Mouse (Mus musculus) embryonic facial prominence, embryonic 12.5 days (tissue): ENCODE measurements around the gene Kif13a. TPM values are rescaled to one million over a fixed set of nuclear protein-coding genes. Genes with fewer than 3 reads are reported as not detected.

Experiments
- ATAC-seq: fragments of 200-750 bp; cut with Nextera tagmentation; 2 replicates; pipeline ENCODE4 v1.8.0; 2017; ENCODE audit not compliant: insufficient number of reproducible peaks, insufficient read depth, low FRiP score, low TSS enrichment
- H3K27ac ChIP-seq: fragments of 300-500 bp; sonication (generic); 2 replicates; pipeline ENCODE4 v1.5.1; 2016; ENCODE audit warnings: mild to moderate bottlenecking
- H3K27me3 ChIP-seq: fragments of 300-500 bp; sonication (generic); 2 replicates; pipeline ENCODE4 v1.6.1; 2016; ENCODE audit warnings: mild to moderate bottlenecking, moderate library complexity
- H3K36me3 ChIP-seq: fragments of 300-500 bp; sonication (generic); 2 replicates; pipeline ENCODE4 v1.6.1; 2016; ENCODE audit warnings: mild to moderate bottlenecking
- H3K4me1 ChIP-seq: fragments of 300-500 bp; sonication (generic); 2 replicates; pipeline ENCODE4 v1.6.1; 2016
- H3K4me2 ChIP-seq: fragments of 300-500 bp; sonication (generic); replicated peaks from 2 replicates; pipeline ENCODE4 v1.6.1; 2016; ENCODE audit warnings: mild to moderate bottlenecking, moderate library complexity
- H3K4me3 ChIP-seq: fragments of 300-500 bp; sonication (generic); 2 replicates; pipeline ENCODE4 v1.5.1; 2016; ENCODE audit warnings: mild to moderate bottlenecking
- H3K9ac ChIP-seq: fragments of 300-500 bp; sonication (generic); 2 replicates; pipeline ENCODE4 v1.6.1; 2016; ENCODE audit warnings: mild to moderate bottlenecking, moderate library complexity
- H3K9me3 ChIP-seq: fragments of 300-500 bp; sonication (generic); 2 replicates; pipeline ENCODE4 v1.6.1; 2016; ENCODE audit warnings: mild to moderate bottlenecking, moderate library complexity
- WGBS: fragments of 180-500 bp; shearing (Covaris S2); methylation state at CpG from one replicate; pipeline ENCODE4 v1.1.7; 2016; 5-methylcytosine and 5-hydroxymethylcytosine counted together
- polyA plus RNA-seq: library from polyadenylated mRNA; unstranded; fragments of >200 nt; fragmentation: Nextera tagmentation; extraction: Ambion mirVana; gene quantifications from 2 replicates; pipeline ENCODE4 v1.2.1, GENCODE M21; 2016

Gene Kif13a
- 22.9 and 27.8 TPM in 2 replicates for polyA plus RNA-seq

DNA sequence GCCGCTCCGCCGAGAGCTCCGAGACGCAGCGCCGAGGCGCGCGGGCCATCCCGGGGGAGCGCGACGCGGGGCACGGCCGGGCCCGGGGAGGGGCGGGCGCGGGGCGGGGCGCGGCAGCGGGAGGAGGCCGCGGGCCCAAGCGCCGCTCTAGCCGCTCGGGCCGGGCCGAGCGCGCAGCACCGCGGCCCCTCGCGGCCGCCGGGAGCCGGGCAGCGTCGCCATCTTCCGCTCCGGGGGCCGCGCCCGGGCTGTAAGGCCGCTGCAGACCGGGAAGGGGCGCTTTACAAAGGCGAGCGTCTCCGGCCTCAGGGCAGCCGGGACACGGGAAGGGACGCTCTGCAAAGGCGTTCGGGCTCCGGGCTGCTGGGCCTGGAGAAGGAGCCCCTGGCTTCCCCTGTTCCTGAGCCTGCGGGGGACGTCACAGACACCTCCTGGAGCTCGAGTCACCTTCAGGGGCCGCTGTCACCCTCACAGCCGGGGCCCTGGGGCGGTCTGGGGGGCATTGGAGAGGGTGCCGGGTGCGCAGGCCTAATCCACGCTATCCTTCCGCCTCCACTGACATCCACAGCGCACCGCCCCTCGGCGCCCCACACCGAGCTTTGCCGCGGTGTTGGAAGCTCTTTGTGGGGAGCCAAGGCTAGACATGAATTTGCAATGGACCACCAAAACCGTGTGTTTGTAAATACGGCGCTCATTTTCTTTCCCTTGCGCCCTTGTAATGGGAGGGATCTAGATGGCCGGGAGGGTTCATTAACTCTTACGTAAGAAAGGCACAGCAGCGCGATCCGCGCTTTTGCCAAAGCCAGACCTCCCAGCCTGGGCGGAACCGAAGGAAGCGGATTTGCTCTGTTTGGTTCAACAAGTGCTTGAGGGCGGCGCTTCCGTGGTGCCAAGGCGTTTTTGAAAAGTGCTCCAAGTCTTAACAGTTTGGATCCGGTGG, at the start of gene Kif13a:
Gene Kif13a (minus strand): TSS at position 149 of the 940 bp plus-strand sequence.
- ATAC-seq = peak; percentile 87

DNA sequence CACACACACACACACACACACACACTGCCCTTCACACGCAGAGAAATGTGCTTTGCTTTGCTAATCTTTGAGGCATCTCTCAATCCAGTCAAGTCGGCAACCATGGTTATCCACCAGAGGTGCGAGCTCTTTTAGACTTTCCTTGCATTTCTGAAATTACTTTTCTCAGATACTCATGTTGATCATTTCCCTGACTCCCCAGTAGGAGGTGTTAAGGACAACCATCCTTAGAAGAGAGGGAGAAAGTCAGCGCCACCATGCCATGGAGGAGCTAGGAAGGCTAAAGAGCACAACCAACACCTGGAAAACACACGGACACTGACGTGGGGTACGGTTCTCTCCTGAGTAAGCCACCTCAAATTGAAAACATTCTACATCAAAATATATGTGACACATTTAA, 46.9 kb upstream of the Kif13a start:
- Histone ChIP-seq H3K9ac (no peak overlapping the region), H3K4me2 (no peak overlapping the region), H3K4me1 (peaks cover 19% of the 10 kb centered on the region), H3K27me3 (no peaks in the 10 kb centered on the region), H3K9me3 (no peaks in the 10 kb centered on the region), H3K27ac (no peak overlapping the region), H3K36me3 (no peaks in the 10 kb centered on the region), H3K4me3 (no peak overlapping the region)
- ATAC-seq = no peak
- WGBS = 84% methylated on average over 7 of the region's 7 CpGs

More for the DNA sequence above, at the start of gene Kif13a:
- Histone ChIP-seq H3K9ac (peak within 1 kb of the TSS; percentile 88), H3K36me3 (no peaks in the 10 kb centered on the region), H3K4me1 (peaks cover 8% of the 10 kb centered on the region), H3K4me3 (peak within 1 kb of the TSS; percentile 75), H3K27me3 (no peaks in the 10 kb centered on the region), H3K9me3 (no peaks in the 10 kb centered on the region), H3K4me2 (peak within 1 kb of the TSS; percentile 78), H3K27ac (peak within 1 kb of the TSS; percentile 97)
- WGBS = under 1% methylated on average over 85 of the region's 96 CpGs

DNA sequence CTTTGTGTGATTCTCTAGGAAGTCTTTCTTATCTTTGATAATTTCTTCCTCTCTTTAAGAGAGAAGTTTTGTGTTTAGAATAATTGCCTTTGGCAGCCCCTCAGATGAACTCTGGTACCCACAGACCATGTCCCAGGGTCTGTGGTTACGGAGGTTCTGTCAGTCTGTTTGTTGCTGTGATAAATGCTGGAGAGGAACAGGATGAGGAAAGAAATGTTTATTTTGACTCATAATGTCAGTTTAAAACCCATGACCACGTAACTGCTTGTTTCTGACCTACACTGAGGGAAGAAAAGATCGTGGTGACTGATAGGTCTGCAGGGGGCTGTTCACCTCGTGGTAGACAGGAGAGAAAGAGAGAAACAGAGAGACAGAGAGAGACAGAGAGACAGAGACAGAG, 46.3 kb upstream of the Kif13a start:
- Histone ChIP-seq H3K4me2 (no peak overlapping the region), H3K27me3 (no peaks in the 10 kb centered on the region), H3K4me3 (no peak overlapping the region), H3K4me1 (peaks cover 19% of the 10 kb centered on the region), H3K27ac (no peak overlapping the region; the same call in 1 of the 2 replicates), H3K9ac (no peak overlapping the region), H3K9me3 (no peaks in the 10 kb centered on the region), H3K36me3 (no peaks in the 10 kb centered on the region)
- 45% methylated on average over 4 of the region's 4 CpGs for WGBS
- no peak for ATAC-seq

DNA sequence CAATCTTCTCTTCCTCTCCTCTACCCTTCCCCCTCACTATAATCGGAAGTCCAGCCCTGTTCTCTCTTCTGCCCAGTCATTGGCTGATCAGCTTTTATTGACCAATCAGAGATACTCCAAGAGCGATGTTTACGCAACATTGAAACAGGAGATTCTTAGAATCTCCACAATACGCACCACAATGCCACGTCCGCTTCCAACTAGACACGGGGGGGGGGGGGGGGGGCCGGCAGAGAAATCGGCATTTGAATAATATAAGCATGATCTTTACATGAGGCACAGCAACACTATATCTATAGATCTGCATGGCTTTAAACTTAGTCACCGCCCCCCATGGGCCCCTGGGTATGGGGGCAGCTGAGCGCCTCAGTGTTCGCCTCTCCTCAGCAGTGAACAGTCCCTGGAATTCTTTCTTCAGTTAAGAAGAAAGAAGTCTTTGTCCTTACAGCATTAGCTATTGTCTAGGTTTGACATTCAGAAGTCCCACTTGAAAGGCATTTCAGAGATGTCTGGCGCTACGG, 45.4 kb upstream of the Kif13a start:
- peak overlapping the region; percentile 50 for H3K27ac ChIP-seq
- H3K4me3 ChIP-seq = peak overlapping the region; percentile 15
- H3K27me3 ChIP-seq = no peaks in the 10 kb centered on the region
- peak overlapping the region; percentile 32 for H3K4me2 ChIP-seq
- WGBS = 30% methylated on average over 14 of the region's 14 CpGs
- no peaks in the 10 kb centered on the region for H3K9me3 ChIP-seq
- peaks cover 18% of the 10 kb centered on the region for H3K4me1 ChIP-seq
- ATAC-seq = peak; percentile 76; the same call in 1 of the 2 replicates
- H3K36me3 ChIP-seq = no peaks in the 10 kb centered on the region
- H3K9ac ChIP-seq = no peak overlapping the region

DNA sequence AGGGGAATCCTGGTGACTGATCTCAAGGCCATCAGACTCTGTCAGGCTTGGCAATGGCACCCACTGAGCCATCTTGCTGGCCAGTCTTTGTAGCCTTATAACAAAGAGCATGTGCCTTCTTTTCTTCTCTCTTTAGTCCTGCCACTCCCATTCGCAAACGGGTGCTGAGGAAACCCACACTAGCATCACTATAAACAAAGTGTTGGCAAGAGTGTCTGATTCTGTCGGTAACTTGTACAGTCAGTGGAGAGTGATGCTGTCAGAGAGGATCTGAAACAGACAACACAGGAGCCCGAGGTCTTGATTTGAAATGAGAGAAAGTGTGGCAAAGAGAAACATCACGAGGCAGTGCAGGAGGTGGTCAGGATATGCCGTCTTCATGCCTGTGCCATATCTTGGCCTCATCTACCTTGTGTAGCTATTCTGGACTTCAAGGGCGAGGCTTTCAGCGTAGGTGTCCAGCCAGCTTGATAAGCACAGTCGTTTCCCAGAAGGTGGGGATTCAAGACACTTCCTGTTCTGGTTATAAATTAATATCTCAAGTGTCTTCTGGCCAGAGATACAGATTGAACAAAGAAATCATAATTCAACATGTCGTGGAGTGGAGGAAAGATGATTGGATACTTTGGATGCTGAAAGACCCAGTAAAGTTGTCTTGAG, 40.7 kb upstream of the Kif13a start:
- no peak overlapping the region for H3K4me2 ChIP-seq
- H3K4me3 ChIP-seq = no peak overlapping the region
- no peak overlapping the region for H3K9ac ChIP-seq
- H3K4me1 ChIP-seq = peaks cover 10% of the 10 kb centered on the region; the same call in 1 of the 2 replicates
- ATAC-seq = no peak
- H3K27me3 ChIP-seq = no peaks in the 10 kb centered on the region
- WGBS = 80% methylated on average over 10 of the region's 10 CpGs
- no peaks in the 10 kb centered on the region for H3K36me3 ChIP-seq
- no peak overlapping the region for H3K27ac ChIP-seq
- H3K9me3 ChIP-seq = no peaks in the 10 kb centered on the region

DNA sequence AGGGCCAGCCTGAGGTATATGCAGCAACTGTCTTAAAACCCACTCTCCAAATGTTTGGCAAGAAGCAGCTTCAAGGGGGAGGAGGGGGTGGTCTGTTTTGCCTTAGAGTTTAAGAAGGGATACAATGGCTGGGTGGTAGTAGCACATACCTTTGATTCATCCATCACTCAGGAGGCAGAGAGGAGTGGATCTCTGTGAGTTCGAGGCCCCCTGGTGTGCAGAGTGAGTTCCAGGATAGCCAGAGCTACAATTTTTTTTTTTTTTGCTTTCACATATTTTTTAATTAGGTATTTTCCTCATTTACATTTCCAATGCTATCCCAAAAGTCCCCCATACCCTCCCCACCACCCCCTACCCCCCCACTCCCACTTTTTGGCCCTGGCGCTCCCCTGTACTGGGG, 39.0 kb upstream of the Kif13a start:
- Histone ChIP-seq H3K27ac (no peak overlapping the region), H3K36me3 (no peaks in the 10 kb centered on the region), H3K9ac (no peak overlapping the region), H3K4me3 (no peak overlapping the region), H3K4me1 (peaks cover 7% of the 10 kb centered on the region; the same call in 1 of the 2 replicates), H3K9me3 (no peaks in the 10 kb centered on the region), H3K4me2 (no peak overlapping the region), H3K27me3 (no peaks in the 10 kb centered on the region)
- WGBS = 91% methylated on average over 2 of the region's 2 CpGs
- no peak for ATAC-seq

DNA sequence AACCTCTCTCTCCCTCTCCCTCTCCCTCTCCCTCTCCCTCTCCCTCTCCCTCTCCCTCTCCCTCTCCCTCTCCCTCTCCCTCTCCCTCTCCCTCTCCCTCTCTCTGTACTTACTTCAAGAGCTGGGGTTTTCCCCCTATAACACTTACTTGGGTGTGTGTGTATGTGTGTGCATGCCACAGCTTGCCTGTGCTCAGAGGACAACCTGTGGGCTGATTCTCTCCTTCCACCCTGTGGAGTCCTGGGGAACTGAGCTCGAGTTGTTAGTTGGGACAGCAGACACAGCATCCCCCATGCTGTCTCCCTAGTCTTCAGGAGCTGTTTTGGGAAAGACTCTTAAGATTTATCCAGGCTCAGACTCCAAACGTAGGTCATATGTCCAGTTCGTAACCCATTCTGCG, 37.6 kb upstream of the Kif13a start:
- Histone ChIP-seq H3K4me3 (no peak overlapping the region), H3K4me2 (no peak overlapping the region), H3K9ac (no peak overlapping the region), H3K27me3 (no peaks in the 10 kb centered on the region), H3K27ac (0 out of 2 replicates have a peak overlapping the region, but pooled peaks have one; percentile 23), H3K36me3 (no peaks in the 10 kb centered on the region), H3K9me3 (no peaks in the 10 kb centered on the region), H3K4me1 (peaks cover 7% of the 10 kb centered on the region; the same call in 1 of the 2 replicates)
- ATAC-seq = 0 out of 2 replicates have a peak, but pooled peaks have one; percentile 47
- WGBS = 72% methylated on average over 4 of the region's 4 CpGs

DNA sequence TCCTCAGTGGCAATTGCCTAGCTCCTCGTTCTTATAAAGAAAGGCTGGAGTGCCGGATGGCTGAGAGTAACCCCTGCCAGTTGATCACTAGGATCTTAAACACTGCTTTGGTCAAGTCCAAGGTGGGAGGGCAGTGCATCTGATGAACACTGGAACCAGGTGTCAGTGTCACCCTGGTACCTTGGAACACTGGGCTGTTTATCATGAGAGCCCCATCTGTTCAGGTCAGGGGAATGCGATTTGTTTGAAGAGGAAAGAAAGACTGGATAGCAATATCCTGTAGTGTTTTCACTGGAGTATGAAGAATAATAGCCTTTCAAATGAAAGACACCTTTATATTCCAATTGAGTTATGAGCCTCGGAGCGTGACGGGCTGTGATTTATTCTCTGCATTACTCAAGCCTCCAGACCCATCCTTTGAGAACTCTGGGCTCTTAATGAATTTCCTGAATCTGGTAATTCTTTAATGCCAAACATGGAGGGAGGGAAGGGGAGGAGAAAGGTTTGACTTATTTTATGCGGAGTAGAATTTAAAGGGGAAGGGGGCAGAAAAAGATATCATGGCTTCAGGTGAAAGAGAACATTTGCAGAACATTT, 31.3 kb upstream of the Kif13a start:
- ATAC-seq = no peak
- Histone ChIP-seq H3K27me3 (no peaks in the 10 kb centered on the region), H3K4me2 (no peak overlapping the region), H3K36me3 (no peaks in the 10 kb centered on the region), H3K4me3 (no peak overlapping the region), H3K9ac (no peak overlapping the region), H3K27ac (no peak overlapping the region), H3K9me3 (no peaks in the 10 kb centered on the region), H3K4me1 (peaks cover 4% of the 10 kb centered on the region; the same call in 1 of the 2 replicates)
- 69% methylated on average over 7 of the region's 7 CpGs for WGBS

DNA sequence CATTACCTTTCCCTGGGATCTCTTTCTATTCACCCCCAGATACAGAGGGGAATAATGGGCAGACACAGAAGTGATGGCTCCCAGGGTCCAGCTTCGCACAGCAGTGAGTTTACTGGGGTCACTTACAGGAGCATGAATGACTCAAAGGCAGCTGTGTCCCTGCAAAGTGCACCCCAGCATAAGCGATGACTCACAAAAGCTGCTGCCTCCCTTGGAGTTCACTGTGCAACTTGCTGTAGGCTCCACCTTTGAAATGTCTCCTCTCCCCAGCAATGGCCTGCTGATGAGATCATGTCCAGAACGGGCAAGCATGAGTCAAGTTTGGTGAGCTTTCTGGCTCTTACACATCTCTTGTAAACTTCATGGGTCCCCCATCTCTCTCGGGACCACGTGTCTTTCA, 29.5 kb upstream of the Kif13a start:
- no peak overlapping the region for H3K27ac ChIP-seq
- no peaks in the 10 kb centered on the region for H3K27me3 ChIP-seq
- ATAC-seq = no peak

DNA sequence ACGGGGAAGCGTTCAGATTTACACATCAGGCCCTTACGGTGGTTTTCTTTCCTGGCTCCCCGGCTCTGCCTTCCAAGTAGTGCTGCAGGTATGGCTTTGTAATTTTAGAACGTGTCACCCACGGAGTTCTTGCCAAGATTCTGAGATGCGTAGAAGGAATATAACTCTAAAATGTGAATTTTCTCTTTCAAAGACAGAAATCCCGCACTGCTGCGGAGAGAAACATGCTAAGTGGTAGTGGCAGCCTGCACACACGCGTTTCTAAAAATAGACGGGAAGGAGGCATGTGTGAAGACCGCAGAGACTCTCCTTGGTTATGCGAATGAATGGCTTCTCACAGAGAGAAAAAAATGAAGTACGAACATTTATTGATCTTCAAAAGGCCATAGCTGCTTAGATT, 21.5 kb upstream of the Kif13a start:
- Histone ChIP-seq H3K4me3 (no peak overlapping the region), H3K4me1 (no peaks in the 10 kb centered on the region), H3K9me3 (no peaks in the 10 kb centered on the region), H3K9ac (no peak overlapping the region), H3K36me3 (no peaks in the 10 kb centered on the region), H3K27ac (no peak overlapping the region), H3K27me3 (no peaks in the 10 kb centered on the region), H3K4me2 (no peak overlapping the region)
- ATAC-seq = no peak
- WGBS = 66% methylated on average over 15 of the region's 15 CpGs

More for the DNA sequence above, 29.5 kb upstream of the Kif13a start:
- no peaks in the 10 kb centered on the region for H3K36me3 ChIP-seq
- no peak overlapping the region for H3K9ac ChIP-seq
- 90% methylated on average over 5 of the region's 5 CpGs for WGBS
- H3K4me3 ChIP-seq = no peak overlapping the region
- peaks cover 4% of the 10 kb centered on the region; the same call in 1 of the 2 replicates for H3K4me1 ChIP-seq
- H3K9me3 ChIP-seq = no peaks in the 10 kb centered on the region
- no peak overlapping the region for H3K4me2 ChIP-seq

DNA sequence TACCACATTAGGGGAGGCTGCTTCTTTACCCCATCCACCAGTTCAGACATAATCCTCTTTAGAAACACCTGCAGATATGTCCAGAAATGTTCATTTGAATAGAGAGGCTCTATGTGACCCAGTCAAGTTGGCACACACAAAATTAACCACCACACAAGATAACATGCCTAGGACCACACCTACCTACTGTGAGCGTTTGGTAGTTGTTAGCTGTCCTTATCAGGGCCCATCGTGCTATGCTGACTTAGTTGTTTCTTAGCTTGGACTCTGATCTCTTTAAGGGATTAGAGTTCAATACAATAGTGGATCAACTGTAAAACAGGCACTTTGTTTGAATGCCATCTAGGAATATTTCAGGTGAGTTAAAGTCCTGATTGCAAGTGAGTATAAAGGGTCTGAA, 20.1 kb upstream of the Kif13a start:
- 91% methylated on average over 2 of the region's 2 CpGs for WGBS
- H3K4me3 ChIP-seq = no peak overlapping the region

More for the DNA sequence above, 20.1 kb upstream of the Kif13a start:
- no peak overlapping the region for H3K9ac ChIP-seq
- no peak overlapping the region for H3K27ac ChIP-seq
- H3K27me3 ChIP-seq = no peaks in the 10 kb centered on the region
- H3K9me3 ChIP-seq = no peaks in the 10 kb centered on the region
- no peak for ATAC-seq
- H3K4me2 ChIP-seq = no peak overlapping the region
- H3K4me1 ChIP-seq = no peaks in the 10 kb centered on the region
- H3K36me3 ChIP-seq = no peaks in the 10 kb centered on the region
